Mouse (Mus musculus) CH12.LX (cell line): ENCODE measurements around the gene Pdf. TPM values are rescaled to one million over a fixed set of nuclear protein-coding genes. Genes with fewer than 3 reads are reported as not detected.
A peak's percentile ranks its signal among the peaks of the same experiment; 100 is the strongest.

Experiments used
- DNase-seq: peaks from one replicate; pipeline ENCODE4 v3.0.0-alpha.2; 2013; ENCODE audit errors: extremely low read depth
- H3K27ac ChIP-seq: 2 replicates; pipeline ENCODE4 v1.5.1; 2012; ENCODE audit warnings: low read depth, mild to moderate bottlenecking, control low read depth, moderate library complexity; ENCODE audit not compliant: insufficient read depth
- H3K27me3 ChIP-seq: replicated peaks from 2 replicates; pipeline ENCODE3; 2012; ENCODE audit warnings: inconsistent platforms
- H3K36me3 ChIP-seq, 2 experiments: replicated peaks in 1 of 2; 2 replicates each; pipeline versions ENCODE3 to v1.6.1; 2012; ENCODE audit warnings: inconsistent platforms in 1 of 2, low read length in 1 of 2, mild to moderate bottlenecking in 1 of 2, mixed read lengths in 1 of 2, moderate library complexity in 1 of 2; ENCODE audit not compliant: control insufficient read depth in 1 of 2, insufficient read depth in 1 of 2
- H3K4me1 ChIP-seq, 2 experiments: 2 replicates each; pipeline ENCODE4 v1.6.1; 2012; ENCODE audit warnings: inconsistent platforms in 1 of 2, moderate library complexity in 1 of 2; ENCODE audit not compliant: insufficient read depth in 2 of 2, control insufficient read depth in 1 of 2
- H3K4me2 ChIP-seq: 2 replicates; pipeline ENCODE4 v1.6.1; 2012; ENCODE audit warnings: low read depth, mild to moderate bottlenecking, control low read depth; ENCODE audit not compliant: poor library complexity, insufficient read depth, severe bottlenecking
- H3K4me3 ChIP-seq, 3 experiments: fragments of 150-350 bp in 1 of 3; sonication (generic) in 1 of 3; replicated peaks in 1 of 3; 2 replicates each; pipeline versions ENCODE3 to v1.5.1; 2011 to 2012; ENCODE audit warnings: low read depth in 2 of 3, low read length in 2 of 3, mild to moderate bottlenecking in 2 of 3, moderate library complexity in 2 of 3, control low read depth in 1 of 3, improper control_type of control experiment in 1 of 3, inconsistent platforms in 1 of 3, mixed read lengths in 1 of 3; ENCODE audit not compliant: poor library complexity in 1 of 3
- H3K79me2 ChIP-seq: replicated peaks from 2 replicates; pipeline ENCODE4 v1.6.1; 2012; ENCODE audit warnings: mild to moderate bottlenecking, moderate library complexity; ENCODE audit not compliant: control insufficient read depth, poor library complexity, insufficient read depth, severe bottlenecking; ENCODE audit errors: extremely low read depth
- H3K9ac ChIP-seq: 2 replicates; pipeline ENCODE4 v1.6.1; 2012; ENCODE audit warnings: low read depth, mild to moderate bottlenecking, control low read depth, moderate library complexity; ENCODE audit not compliant: insufficient read depth
- H3K9me3 ChIP-seq: replicated peaks from 2 replicates; pipeline ENCODE3; 2012; ENCODE audit warnings: low read length, inconsistent platforms, mixed read lengths
- CHD1 ChIP-seq: IDR thresholded peaks from 2 replicates; pipeline ENCODE4 v1.6.1; 2012; ENCODE audit warnings: low read depth, low read length, improper control_type of control experiment, inconsistent platforms
- CTCF ChIP-seq, 2 experiments: IDR thresholded peaks in 1 of 2; conservative IDR thresholded peaks in 1 of 2; 2 replicates each; pipeline ENCODE4 v1.5.1; 2011 to 2012; ENCODE audit warnings: low read depth in 2 of 2, low read length in 2 of 2, improper control_type of control experiment in 1 of 2, inconsistent platforms in 1 of 2, mild to moderate bottlenecking in 1 of 2, moderate library complexity in 1 of 2
- ELF1 ChIP-seq: IDR thresholded peaks from 2 replicates; pipeline ENCODE4 v1.6.1; 2014; ENCODE audit warnings: low read depth, mild to moderate bottlenecking, inconsistent platforms, low read length, improper control_type of control experiment
- EP300 ChIP-seq: IDR thresholded peaks from 2 replicates; pipeline ENCODE4 v1.6.1; 2011; ENCODE audit warnings: low read length, improper control_type of control experiment
- ETS1 ChIP-seq: conservative IDR thresholded peaks from 2 replicates; pipeline ENCODE4 v1.6.1; 2012; ENCODE audit warnings: low read depth, mild to moderate bottlenecking, inconsistent platforms, low read length, improper control_type of control experiment, moderate library complexity
- JUN ChIP-seq: IDR thresholded peaks from 2 replicates; pipeline ENCODE4 v1.6.1; 2011; ENCODE audit warnings: low read depth, mild to moderate bottlenecking, low read length, improper control_type of control experiment, moderate library complexity; ENCODE audit not compliant: insufficient read depth
- JUND ChIP-seq: conservative IDR thresholded peaks from 2 replicates; pipeline ENCODE4 v1.6.1; 2011; ENCODE audit warnings: low read depth, low read length, improper control_type of control experiment
- MXI1 ChIP-seq: IDR thresholded peaks from 2 replicates; pipeline ENCODE4 v1.6.1; 2011; ENCODE audit warnings: mild to moderate bottlenecking, low read depth, low read length, improper control_type of control experiment
- MYC ChIP-seq: IDR thresholded peaks from 2 replicates; pipeline ENCODE4 v1.6.1; 2011; ENCODE audit warnings: low read depth, mild to moderate bottlenecking, improper control_type of control experiment, low read length
- NRF1 ChIP-seq: IDR thresholded peaks from 2 replicates; pipeline ENCODE4 v1.6.1; 2014; ENCODE audit warnings: low read depth, mild to moderate bottlenecking, inconsistent platforms, low read length, improper control_type of control experiment, moderate library complexity
- RCOR1 ChIP-seq: conservative IDR thresholded peaks from 2 replicates; pipeline ENCODE4 v1.6.1; 2012; ENCODE audit warnings: low read depth, mild to moderate bottlenecking, inconsistent platforms, low read length, improper control_type of control experiment
- SMC3 ChIP-seq: IDR thresholded peaks from 2 replicates; pipeline ENCODE4 v1.6.1; 2011; ENCODE audit warnings: low read depth, low read length, improper control_type of control experiment
- TCF12 ChIP-seq: IDR thresholded peaks from 2 replicates; pipeline ENCODE4 v1.6.1; 2014; ENCODE audit warnings: low read depth, mild to moderate bottlenecking, inconsistent platforms, low read length, improper control_type of control experiment
- USF1 ChIP-seq: IDR thresholded peaks from 2 replicates; pipeline ENCODE4 v1.6.1; 2014; ENCODE audit warnings: low read depth, mild to moderate bottlenecking, inconsistent platforms, low read length, improper control_type of control experiment
- USF2 ChIP-seq: conservative IDR thresholded peaks from 2 replicates; pipeline ENCODE4 v1.6.1; 2011; ENCODE audit warnings: low read depth, low read length, improper control_type of control experiment
- ZKSCAN1 ChIP-seq: IDR thresholded peaks from 2 replicates; pipeline ENCODE4 v1.6.1; 2012; ENCODE audit warnings: low read depth, inconsistent platforms, low read length, improper control_type of control experiment, borderline replicate concordance
- ZNF384 ChIP-seq: IDR thresholded peaks from 2 replicates; pipeline ENCODE4 v1.6.1; 2012; ENCODE audit warnings: low read depth, low read length, improper control_type of control experiment, inconsistent platforms
- dilution Hi-C: fragments of 300-500 bp; cut with MboI; formaldehyde crosslinking; loops from 2 replicates; pipeline ENCODE4 v1.14.3; 2020; ENCODE audit warnings: low sequenced_read_pairs; ENCODE audit not compliant: extremely low pct_unique_long_range_greater_than_20kb, extremely low pct_ligation_motif_present
- in situ Hi-C: fragments of 300-500 bp; cut with MboI; formaldehyde crosslinking; loops from 3 replicates; pipeline ENCODE4 v1.14.3; 2019; ENCODE audit warnings: low sequenced_read_pairs, low pct_ligation_motif_present, low pct_unique_long_range_greater_than_20kb, mixed read lengths
- polyA plus RNA-seq: library from polyadenylated mRNA; unstranded; fragments of >175 nt; gene quantifications from 2 replicates; pipeline ENCODE4 v1.2.1, GENCODE M21; 2012; ENCODE audit warnings: low read depth; ENCODE audit not compliant: insufficient read length
- total RNA-seq, 2 experiments: library from RNA; depleted of rRNA; stranded (reverse); fragments of 300-350 nt in 1 of 2; fragments of >200 nt in 1 of 2; gene quantifications; 2 replicates each; pipeline ENCODE4 v1.2.3; 2012 to 2014

The Pdf gene
- total and polyA plus RNA-seq, 3 experiments, result 34.6 to 49.4 (median 38.9) TPM

DNA sequence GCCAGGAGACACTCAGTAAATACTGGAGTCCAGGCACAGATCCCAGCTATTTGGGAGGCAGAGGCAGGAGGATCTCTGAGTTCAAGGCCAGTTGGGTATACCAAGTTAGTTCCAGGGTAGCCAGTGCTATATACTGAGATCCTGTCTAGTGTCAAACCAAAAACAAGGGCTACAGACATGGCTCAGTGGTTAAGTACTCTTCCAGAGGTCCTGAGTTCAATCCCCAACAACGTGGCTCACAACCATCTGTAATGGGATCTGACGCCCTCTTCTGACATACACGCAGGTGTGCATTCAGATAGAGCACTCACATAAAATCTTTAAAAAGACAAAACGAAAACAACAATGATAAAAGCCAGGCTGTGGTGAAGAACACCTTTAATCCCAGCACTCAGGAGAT lies 1.1 kb upstream of the Pdf start:
- no peak for TF ChIP-seq EP300
- peak in 1 of 2 experiments; percentile 18; a peak in 2 of 4 replicates for TF ChIP-seq CTCF (conservative IDR thresholded peaks at IDR 0.05 in 1 of 2, IDR thresholded peaks at IDR 0.05 in 1 of 2; ENCODE audit: low read depth in 2 of 2, low read length in 2 of 2)
- TF ChIP-seq, all 38 proteins: peak for 1
- peak overlapping the region; percentile 88 for H3K4me2 ChIP-seq
- dilution Hi-C loops, result no loop called here
- peak overlapping the region; percentile 6 to 91 (median 90) for H3K4me3 ChIP-seq
- H3K27ac ChIP-seq, result no peak overlapping the region
- H3K9ac ChIP-seq, result peak overlapping the region; percentile 74
- in situ Hi-C loops, result no loop called here
- H3K79me2 ChIP-seq, result peaks cover 25% of the 10 kb centered on the region
- H3K4me1 ChIP-seq, result peaks cover 5 to 40% of the 10 kb centered on the region in 2 experiments; a peak in 3 of 4 replicates
- DNase-seq, result no peak
- H3K36me3 ChIP-seq, result peaks cover 62 to 75% of the 10 kb centered on the region in 2 experiments
- H3K9me3 ChIP-seq, result no peaks in the 10 kb centered on the region
- no peaks in the 10 kb centered on the region for H3K27me3 ChIP-seq

DNA sequence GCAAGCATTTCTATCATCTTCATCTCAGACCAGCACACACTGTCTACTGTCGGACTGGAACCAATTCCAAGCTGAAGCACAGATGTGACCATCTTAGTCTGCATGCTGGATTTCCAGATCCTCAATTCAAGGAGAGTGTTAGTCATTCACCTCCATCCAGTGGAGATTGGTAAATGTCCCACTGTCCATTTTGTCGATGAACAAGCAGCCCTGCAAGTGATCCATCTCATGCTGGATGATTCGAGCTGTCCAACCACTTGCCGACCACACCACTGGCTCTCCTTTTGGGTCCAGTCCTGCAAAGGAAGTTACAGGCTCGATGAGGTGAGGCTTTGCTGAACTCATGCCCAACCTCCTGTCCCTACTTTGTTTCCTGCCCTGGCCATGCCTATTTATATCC lies 1.4 kb downstream of the Pdf start:
- no peaks in the 10 kb centered on the region for H3K27me3 ChIP-seq
- TF ChIP-seq ZKSCAN1, result no peak
- no peak for TF ChIP-seq CHD1
- TF ChIP-seq SMC3, result no peak
- no peak for TF ChIP-seq MXI1
- TF ChIP-seq USF1, result no peak
- TF ChIP-seq JUND, result no peak
- TF ChIP-seq USF2, result no peak
- TF ChIP-seq MYC, result no peak
- TF ChIP-seq ZNF384, result no peak
- TF ChIP-seq ETS1, result no peak
- TF ChIP-seq ELF1, result no peak
- no peak for TF ChIP-seq JUN
- TF ChIP-seq NRF1, result no peak
- TF ChIP-seq TCF12, result no peak
- no peak for TF ChIP-seq RCOR1
- H3K9ac ChIP-seq, result peak overlapping the region; percentile 74; the same call in 1 of the 2 replicates
- peaks cover 5 to 39% of the 10 kb centered on the region in 2 experiments; a peak in 3 of 4 replicates for H3K4me1 ChIP-seq
- in situ Hi-C loops (no loop called here), dilution Hi-C loops (no loop called here)
- peak overlapping the region in 1 of 3 experiments; percentile 90 for H3K4me3 ChIP-seq
- peaks cover 19% of the 10 kb centered on the region for H3K79me2 ChIP-seq
- peaks cover 66 to 76% of the 10 kb centered on the region in 2 experiments for H3K36me3 ChIP-seq
- H3K4me2 ChIP-seq, result peak overlapping the region; percentile 53; the same call in 1 of the 2 replicates
- DNase-seq, result no peak
- H3K27ac ChIP-seq, result no peak overlapping the region
- no peaks in the 10 kb centered on the region for H3K9me3 ChIP-seq
